Comparison of ENCODE assay signal across 8 mouse cellular contexts in genomic region chr2:27027618-27028436, GRCm38 (mm10). TPM values are rescaled to one million over a fixed set of nuclear protein-coding genes. Genes with fewer than 3 reads are reported as not detected.
DNase-seq lines count a peak whose midpoint lies in the region; ATAC-seq lines count a peak whose summit lies in the region.

Gene Slc2a6 (minus strand): TSS chr2:27027998.

- peak within 1 kb of the TSS; percentile 59; the same call in 1 of the 2 replicates for H3K9ac ChIP-seq in heart, embryonic 14.5 days (ENCODE audit: low read length)
- 0 out of 2 replicates have a peak within 1 kb of the TSS, but pooled peaks have one; percentile 25 for H3K9ac ChIP-seq in liver, embryonic 12.5 days

- no peaks in the 10 kb centered on the region for H3K36me3 ChIP-seq in heart, embryonic 14.5 days (ENCODE audit: control insufficient read depth, insufficient read depth, low read length)
- no peaks in the 10 kb centered on the region for H3K36me3 ChIP-seq in liver, embryonic 12.5 days
- H3K36me3 ChIP-seq in splenic B cell, adult 2 months (ENCODE audit: control insufficient read depth, insufficient read depth, low read length, poor library complexity, severe bottlenecking): no peaks in the 10 kb centered on the region

- H3K27ac ChIP-seq in heart, embryonic 14.5 days (replicated peaks in 1 of 2; ENCODE audit: control insufficient read depth in 1 of 2, insufficient read depth in 1 of 2, low read depth in 2 of 2, low read length in 2 of 2): no peak within 1 kb of the TSS
- no peak within 1 kb of the TSS for H3K27ac ChIP-seq in liver, embryonic 12.5 days

- ATAC-seq in heart, embryonic 14.5 days (ENCODE audit: insufficient number of reproducible peaks, insufficient read depth, low FRiP score, low read depth): peak; percentile 90
- peak; percentile 91 for ATAC-seq in liver, embryonic 12.5 days

- H3K9me3 ChIP-seq in heart, embryonic 14.5 days (ENCODE audit: control insufficient read depth, low read length): no peaks in the 10 kb centered on the region
- no peaks in the 10 kb centered on the region for H3K9me3 ChIP-seq in liver, embryonic 12.5 days (replicated peaks)

- H3K27me3 ChIP-seq in heart, embryonic 14.5 days (ENCODE audit: control insufficient read depth, insufficient read depth, low read length): peaks cover 11% of the 10 kb centered on the region
- H3K27me3 ChIP-seq in liver, embryonic 12.5 days (replicated peaks): peaks cover 46% of the 10 kb centered on the region
- H3K27me3 ChIP-seq in splenic B cell, adult 2 months (ENCODE audit: control insufficient read depth, insufficient read depth, low read length, poor library complexity, severe bottlenecking): no peaks in the 10 kb centered on the region

- peak within 1 kb of the TSS; percentile 11 to 18; a peak in 1 of 4 replicates for H3K4me3 ChIP-seq in heart, embryonic 14.5 days (ENCODE audit: control insufficient read depth in 1 of 2, insufficient read depth in 1 of 2, low read depth in 1 of 2, low read length in 2 of 2)
- no peak within 1 kb of the TSS; the same call in 1 of the 2 replicates for H3K4me3 ChIP-seq in liver, embryonic 12.5 days

- H3K4me2 ChIP-seq in heart, embryonic 14.5 days (ENCODE audit: low read length): peak within 1 kb of the TSS; percentile 65
- H3K4me2 ChIP-seq in liver, embryonic 12.5 days: peak within 1 kb of the TSS; percentile 53

- H3K4me1 ChIP-seq in heart, embryonic 14.5 days (ENCODE audit: control insufficient read depth in 2 of 2, insufficient read depth in 2 of 2, low read length in 2 of 2): peaks cover 3 to 4% of the 10 kb centered on the region in 2 experiments; a peak in 2 of 4 replicates
- H3K4me1 ChIP-seq in liver, embryonic 12.5 days: peaks cover 9% of the 10 kb centered on the region

- peak; percentile 91 for DNase-seq in CD4-positive helper T cell, adult 2 months (ENCODE audit: low read depth, low spot score)
- peak; percentile 83 for DNase-seq in brain, embryonic 18.5 days (ENCODE audit: low read depth, low spot score)
- peak; percentile 61 for DNase-seq in fibroblast of lung, adult 2 months (ENCODE audit: low read depth)
- peak; percentile 92 for DNase-seq in kidney, postnatal 10 days
- peak; percentile 84 for DNase-seq in naive thymus-derived CD4-positive, alpha-beta T cell, adult 2 months (ENCODE audit: low read depth)
- peak; percentile 91 for DNase-seq in splenic B cell, adult 2 months (ENCODE audit: low read depth, low spot score)

- WGBS in heart, embryonic 14.5 days: 3% methylated on average over 38 of the region's 38 CpGs
- 3% methylated on average over 38 of the region's 38 CpGs for WGBS in liver, embryonic 12.5 days (ENCODE audit: insufficient replicate concordance)

RNA-seq across cellular contexts. Expression of gene Slc2a6, which starts in this region (rescaled TPM):
- polyA plus RNA-seq in heart, embryonic 14.5 days (2014; fragmentation: Nextera tagmentation; extraction: Ambion mirVana): 0.24 TPM in 1 of 2 replicates, not detected in the other
- polyA plus RNA-seq in liver, embryonic 12.5 days (2016; fragmentation: Nextera tagmentation; extraction: Ambion mirVana): 0.31 and 0.36 TPM in 2 replicates

Comparison
In these comparisons a context has a peak if more than half of its experiments do, and no peak if none do; other contexts are left out.
1. Peak in ATAC-seq, H3K4me3 ChIP-seq, H3K9ac ChIP-seq and H3K4me2 ChIP-seq in heart, embryonic 14.5 days; RNA of the gene not detected or under 1 TPM.
2. Peak in ATAC-seq, H3K9ac ChIP-seq and H3K4me2 ChIP-seq in liver, embryonic 12.5 days; RNA of the gene not detected or under 1 TPM.